Mouse (Mus musculus) retina, postnatal 1 day (tissue): ENCODE results near the gene Map2k5.

Experiments used
- DNase-seq: peaks from one replicate; pipeline ENCODE4 v3.0.0-alpha.2; 2012

Map2k5 gene

GRCm38 (mm10) chr9:63339256-63339655 lies 38.4 kb downstream of the Map2k5 start:
- no peak for DNase-seq

GRCm38 (mm10) chr9:63338716-63339115 lies 39.0 kb downstream of the Map2k5 start:
- DNase-seq: no peak

- DNase-seq: no peak
Observed at GRCm38 (mm10) chr9:63335816-63336215, 41.9 kb downstream of the Map2k5 start.

- DNase-seq: no peak
Observed at GRCm38 (mm10) chr9:63333074-63333473, 44.6 kb downstream of the Map2k5 start.

- no peak for DNase-seq
Observed at GRCm38 (mm10) chr9:63331246-63331645, 46.5 kb downstream of the Map2k5 start.

- DNase-seq: no peak
Observed at GRCm38 (mm10) chr9:63328958-63329685, 48.6 kb downstream of the Map2k5 start.

GRCm38 (mm10) chr9:63315231-63315630 lies 62.5 kb downstream of the Map2k5 start:
- no peak for DNase-seq

- no peak for DNase-seq
Observed at GRCm38 (mm10) chr9:63314126-63314525, 63.6 kb downstream of the Map2k5 start.

- DNase-seq: no peak
Observed at GRCm38 (mm10) chr9:63309956-63310355, 67.7 kb downstream of the Map2k5 start.

GRCm38 (mm10) chr9:63309008-63309407 lies 68.7 kb downstream of the Map2k5 start:
- DNase-seq: no peak

GRCm38 (mm10) chr9:63308441-63308840 lies 69.3 kb downstream of the Map2k5 start:
- no peak for DNase-seq

- DNase-seq: no peak
Observed at GRCm38 (mm10) chr9:63302511-63302910, 75.2 kb downstream of the Map2k5 start.

GRCm38 (mm10) chr9:63298656-63299055 lies 79.0 kb downstream of the Map2k5 start:
- no peak for DNase-seq

GRCm38 (mm10) chr9:63295551-63295958 lies 82.1 kb downstream of the Map2k5 start:
- peak; percentile 49 for DNase-seq

- DNase-seq: no peak
Observed at GRCm38 (mm10) chr9:63294846-63295245, 82.9 kb downstream of the Map2k5 start.

GRCm38 (mm10) chr9:63293781-63294480 lies 83.8 kb downstream of the Map2k5 start:
- no peak for DNase-seq

GRCm38 (mm10) chr9:63288676-63289075 lies 89.0 kb downstream of the Map2k5 start:
- no peak for DNase-seq

- DNase-seq: no peak
Observed at GRCm38 (mm10) chr9:63284392-63284791, 93.3 kb downstream of the Map2k5 start.

- no peak for DNase-seq
Observed at GRCm38 (mm10) chr9:63281996-63282395, 95.7 kb downstream of the Map2k5 start.

GRCm38 (mm10) chr9:63281086-63281485 lies 96.6 kb downstream of the Map2k5 start:
- no peak for DNase-seq

- no peak for DNase-seq
Observed at GRCm38 (mm10) chr9:63273781-63274180, 103.9 kb downstream of the Map2k5 start.

- DNase-seq: peak; percentile 46
Observed at GRCm38 (mm10) chr9:63269839-63270238, 107.9 kb downstream of the Map2k5 start.

GRCm38 (mm10) chr9:63263188-63263587 lies 114.5 kb downstream of the Map2k5 start:
- no peak for DNase-seq

- no peak for DNase-seq
Observed at GRCm38 (mm10) chr9:63258768-63259167, 118.9 kb downstream of the Map2k5 start.
